Mouse (Mus musculus) left cerebral cortex, adult 11 months (tissue): ENCODE results near the gene Spata25.
"Not testable (repeated sequence)": the region's sequence is repeated elsewhere in the genome, so short reads cannot be mapped to it uniquely, and the experiment has no call there.

ENCODE experiments used
- DNase-seq: peaks from one replicate; pipeline ENCODE4 v3.0.0; 2022; ENCODE audit warnings: low spot score

Spata25 gene

GRCm38 (mm10) chr2:164855572-164855971 lies 27.2 kb upstream of the Spata25 start:
- not testable (repeated sequence) for DNase-seq

- DNase-seq: no peak
Measured at GRCm38 (mm10) chr2:164850061-164850460, 21.7 kb upstream of the Spata25 start.

GRCm38 (mm10) chr2:164845782-164846181 lies 17.4 kb upstream of the Spata25 start:
- DNase-seq: no peak

- DNase-seq: no peak
Measured at GRCm38 (mm10) chr2:164835164-164835563, 6.8 kb upstream of the Spata25 start.

GRCm38 (mm10) chr2:164834531-164834930 lies 6.2 kb upstream of the Spata25 start:
- no peak for DNase-seq

- DNase-seq: peak; percentile 91
Measured at GRCm38 (mm10) chr2:164833314-164833959, 5.1 kb upstream of the Spata25 start, which contains the start of gene Neurl2. Gene Neurl2, minus strand, starts transcription at chr2:164833456.

- DNase-seq: peak; percentile 64
Measured at GRCm38 (mm10) chr2:164832748-164833301, 4.5 kb upstream of the Spata25 start, which contains the start of gene Ctsa. Gene Ctsa, plus strand, starts transcription at chr2:164832873.

GRCm38 (mm10) chr2:164832032-164832747 lies 3.9 kb upstream of the Spata25 start:
- no peak for DNase-seq

- no peak for DNase-seq
Measured at GRCm38 (mm10) chr2:164831029-164831428, 2.7 kb upstream of the Spata25 start.

- DNase-seq: no peak
Measured at GRCm38 (mm10) chr2:164829090-164829489, 753 bp upstream of the Spata25 start.

GRCm38 (mm10) chr2:164827146-164827850 lies 1.0 kb downstream of the Spata25 start:
- DNase-seq: no peak

- no peak for DNase-seq
Measured at GRCm38 (mm10) chr2:164825521-164825920, 2.8 kb downstream of the Spata25 start.

- DNase-seq: no peak
Measured at GRCm38 (mm10) chr2:164823969-164824368, 4.4 kb downstream of the Spata25 start.

GRCm38 (mm10) chr2:164823181-164823585 lies 5.2 kb downstream of the Spata25 start:
- DNase-seq: no peak

GRCm38 (mm10) chr2:164822636-164823165 lies 5.6 kb downstream of the Spata25 start, which contains the start of gene Zswim1:
Gene Zswim1, plus strand, starts transcription at chr2:164822686.
- peak; percentile 99 for DNase-seq

GRCm38 (mm10) chr2:164821060-164821459 lies 7.3 kb downstream of the Spata25 start:
- DNase-seq: no peak

- no peak for DNase-seq
Measured at GRCm38 (mm10) chr2:164817703-164818102, 10.6 kb downstream of the Spata25 start.

GRCm38 (mm10) chr2:164817206-164817605 lies 11.1 kb downstream of the Spata25 start:
- DNase-seq: no peak

- no peak for DNase-seq
Measured at GRCm38 (mm10) chr2:164815821-164816220, 12.5 kb downstream of the Spata25 start.

GRCm38 (mm10) chr2:164815348-164815747 lies 13.0 kb downstream of the Spata25 start:
- no peak for DNase-seq

GRCm38 (mm10) chr2:164813557-164813956 lies 14.8 kb downstream of the Spata25 start:
- DNase-seq: no peak

GRCm38 (mm10) chr2:164806614-164807013 lies 21.7 kb downstream of the Spata25 start:
- no peak for DNase-seq
